Mouse (Mus musculus): ENCODE measurements at regions not wholly inside any gene's neighbourhood (a gene's known extent, or its start where the extent isn't known, plus 50 kb on each side); places are given as distances from the start of the nearest gene placed in this dataset.

DNA sequence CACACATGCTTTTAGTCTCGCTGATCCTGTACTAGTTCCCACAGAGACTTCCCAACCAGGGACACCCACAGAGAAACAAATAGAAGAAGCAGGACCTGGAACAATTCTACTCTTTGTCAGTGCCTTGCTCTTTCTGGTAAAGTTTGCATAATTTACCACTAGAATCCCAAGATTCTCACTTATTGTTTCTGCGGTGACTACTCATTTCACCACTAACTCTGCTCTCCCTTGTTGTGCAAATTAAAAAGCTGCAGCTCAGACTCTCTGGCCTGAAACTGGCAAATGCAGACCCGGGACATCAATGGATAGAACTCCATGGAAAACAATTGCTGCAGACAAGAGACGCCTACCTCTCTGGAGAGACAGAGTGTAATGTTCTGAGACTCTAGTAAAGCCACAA, 348.4 kb upstream of the Tbl1xr1 start:
- TF ChIP-seq POLR2A (IDR thresholded peaks at IDR 0.05; ENCODE audit: borderline replicate concordance, insufficient read depth, low read length), result no peak
- no peak for TF ChIP-seq CTCF (IDR thresholded peaks at IDR 0.05; ENCODE audit: borderline replicate concordance, insufficient read depth, low read depth, low read length)
